Mouse (Mus musculus) cerebellum, adult 8-10 months (tissue): Measurements from ENCODE around the gene Gm21190.
"Not testable (repeated sequence)": the region's sequence is repeated elsewhere in the genome, so short reads cannot be mapped to it uniquely, and the experiment has no call there.

Experiments used
- DNase-seq: peaks from one replicate; pipeline ENCODE4 v3.0.0; 2022

The Gm21190 gene

GRCm38 (mm10) chr5:15529122-15529521, at the start of gene Gm21190:
TSS of gene Gm21190 (minus strand) at chr5:15529222.
- DNase-seq = not testable (repeated sequence)

DNA sequence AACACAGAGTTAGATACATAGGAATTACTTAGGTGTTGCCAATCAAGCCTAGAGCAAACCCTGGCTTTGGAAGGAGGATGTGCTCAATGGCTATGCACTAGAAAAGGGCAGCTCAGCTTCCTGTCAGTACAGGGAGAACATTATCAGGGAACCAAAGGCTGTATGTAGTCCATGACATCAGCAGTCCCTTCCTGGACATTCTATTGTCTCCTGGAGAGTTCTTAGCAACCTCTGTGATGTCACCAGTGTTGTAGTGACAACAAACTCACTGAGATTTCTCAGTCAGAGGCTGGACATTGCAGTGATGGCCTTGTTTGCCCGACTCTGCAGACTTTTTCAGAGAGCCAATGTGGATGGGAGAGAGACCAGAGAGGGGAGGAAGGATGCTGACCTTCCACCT, 48.0 kb upstream of the Gm21190 start, which contains the start of gene Gm21083:
Gene Gm21083 (plus strand): TSS at position 301 of the 400 bp plus-strand sequence.
- not testable (repeated sequence) for DNase-seq

DNA sequence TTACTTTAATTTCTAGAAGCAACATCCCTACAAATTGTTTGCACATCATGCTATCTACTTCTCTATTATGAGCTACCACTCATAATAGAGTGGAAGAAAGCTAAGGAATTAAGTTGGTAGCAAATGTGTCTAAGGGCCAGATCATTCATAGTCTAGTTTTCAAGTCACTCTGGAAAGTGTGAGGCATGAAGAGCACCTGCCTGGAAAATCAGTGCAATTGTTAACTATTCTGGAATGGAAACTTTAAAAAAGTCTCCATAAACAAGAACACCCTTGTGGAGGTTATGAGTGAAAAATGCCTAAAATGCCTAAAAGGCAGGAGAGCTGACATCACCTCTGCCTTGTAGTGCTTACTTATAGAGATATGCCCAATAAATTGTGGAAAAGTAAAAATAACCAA, 44.7 kb upstream of the Gm21190 start:
- DNase-seq = not testable (repeated sequence)

- not testable (repeated sequence) for DNase-seq
These were observed 32.6 kb upstream of the Gm21190 start for GRCm38 (mm10) chr5:15561425-15562264.

DNA sequence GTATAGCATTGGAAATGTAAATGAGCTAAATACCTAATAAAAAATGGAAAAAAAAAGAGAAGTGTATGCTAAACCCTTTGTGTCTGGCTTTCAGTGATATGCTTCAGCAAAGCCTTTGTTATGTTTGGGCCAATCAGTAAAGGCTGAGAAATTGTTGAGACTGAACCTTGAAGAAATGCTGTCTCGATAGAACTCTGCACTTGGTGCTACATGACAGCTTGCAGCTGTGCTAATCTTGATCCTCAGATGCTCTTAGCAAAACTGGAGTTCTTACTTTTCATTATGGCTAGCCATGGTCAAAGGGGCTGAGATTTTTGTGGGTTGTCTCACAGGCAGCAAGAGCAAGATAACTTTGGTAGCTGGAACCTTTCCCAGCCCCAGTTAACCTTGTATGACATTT, 29.6 kb upstream of the Gm21190 start:
- not testable (repeated sequence) for DNase-seq

- DNase-seq = not testable (repeated sequence)
These were observed 20.6 kb upstream of the Gm21190 start for GRCm38 (mm10) chr5:15549606-15550005.

- not testable (repeated sequence) for DNase-seq
These were observed 20.1 kb upstream of the Gm21190 start for GRCm38 (mm10) chr5:15549134-15549533.

DNA sequence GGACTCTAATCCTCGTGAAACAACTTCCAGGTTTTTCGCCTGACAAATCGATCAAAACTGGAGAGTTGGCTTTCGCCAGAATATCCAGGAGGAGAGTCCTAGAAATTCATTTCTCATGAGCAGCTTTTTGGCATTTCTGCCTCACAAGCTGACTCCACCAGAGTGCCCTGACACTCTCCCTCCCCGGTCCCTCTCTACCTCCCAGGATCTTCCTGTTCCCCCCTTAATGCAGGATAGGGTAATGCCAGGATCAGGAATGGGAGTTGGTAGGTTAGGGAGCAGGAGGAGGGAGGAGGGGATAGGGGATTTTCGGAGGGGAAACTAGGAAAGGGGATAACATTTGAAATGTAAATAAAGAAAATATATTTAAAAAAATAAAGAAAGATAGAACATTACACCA, 19.6 kb upstream of the Gm21190 start:
- DNase-seq = not testable (repeated sequence)

DNA sequence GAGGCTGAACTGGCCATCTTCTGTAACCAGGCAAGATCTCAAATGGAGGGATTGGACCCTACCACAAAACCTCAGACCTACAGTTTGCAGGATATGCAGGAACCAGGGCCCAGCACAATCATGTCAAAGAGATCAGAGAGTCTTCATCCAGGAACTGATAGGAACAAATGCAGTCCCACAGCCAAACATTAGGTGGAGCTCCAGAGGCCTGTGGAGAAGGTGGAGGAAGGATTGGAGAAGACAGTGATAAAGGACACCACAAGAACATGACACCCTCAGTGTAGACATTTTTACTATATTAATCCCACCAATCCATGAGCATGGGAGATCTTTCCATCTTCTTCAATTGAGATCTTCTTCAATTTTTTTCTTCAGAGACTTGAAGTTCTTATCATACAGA, 6.6 kb downstream of the Gm21190 start:
- not testable (repeated sequence) for DNase-seq

DNA sequence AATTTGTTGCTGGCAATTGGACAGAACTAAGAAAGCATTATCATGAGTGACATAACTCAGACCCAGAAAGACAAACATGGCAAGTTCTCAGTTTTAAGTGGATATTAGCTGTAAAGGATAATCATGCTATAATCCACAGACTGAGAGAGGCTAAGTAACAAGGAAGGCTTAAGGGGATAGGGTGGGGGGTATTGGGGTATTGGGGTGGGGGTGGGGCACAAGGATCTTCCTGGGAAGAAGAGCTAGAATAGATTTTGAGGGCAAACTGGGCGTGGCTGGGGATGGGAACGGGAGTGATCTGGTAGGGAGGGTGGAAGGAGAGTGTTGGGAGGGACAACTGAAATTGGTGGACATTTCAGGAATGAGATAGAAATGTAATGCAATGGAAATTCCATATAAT, 7.0 kb downstream of the Gm21190 start:
- DNase-seq = not testable (repeated sequence)

GRCm38 (mm10) chr5:15520418-15520817, 8.6 kb downstream of the Gm21190 start:
- not testable (repeated sequence) for DNase-seq

GRCm38 (mm10) chr5:15517150-15517549, 11.9 kb downstream of the Gm21190 start:
- DNase-seq = not testable (repeated sequence)

- not testable (repeated sequence) for DNase-seq
These were observed 16.8 kb downstream of the Gm21190 start for GRCm38 (mm10) chr5:15512236-15512635.

GRCm38 (mm10) chr5:15509911-15510310, 19.1 kb downstream of the Gm21190 start:
- not testable (repeated sequence) for DNase-seq

DNA sequence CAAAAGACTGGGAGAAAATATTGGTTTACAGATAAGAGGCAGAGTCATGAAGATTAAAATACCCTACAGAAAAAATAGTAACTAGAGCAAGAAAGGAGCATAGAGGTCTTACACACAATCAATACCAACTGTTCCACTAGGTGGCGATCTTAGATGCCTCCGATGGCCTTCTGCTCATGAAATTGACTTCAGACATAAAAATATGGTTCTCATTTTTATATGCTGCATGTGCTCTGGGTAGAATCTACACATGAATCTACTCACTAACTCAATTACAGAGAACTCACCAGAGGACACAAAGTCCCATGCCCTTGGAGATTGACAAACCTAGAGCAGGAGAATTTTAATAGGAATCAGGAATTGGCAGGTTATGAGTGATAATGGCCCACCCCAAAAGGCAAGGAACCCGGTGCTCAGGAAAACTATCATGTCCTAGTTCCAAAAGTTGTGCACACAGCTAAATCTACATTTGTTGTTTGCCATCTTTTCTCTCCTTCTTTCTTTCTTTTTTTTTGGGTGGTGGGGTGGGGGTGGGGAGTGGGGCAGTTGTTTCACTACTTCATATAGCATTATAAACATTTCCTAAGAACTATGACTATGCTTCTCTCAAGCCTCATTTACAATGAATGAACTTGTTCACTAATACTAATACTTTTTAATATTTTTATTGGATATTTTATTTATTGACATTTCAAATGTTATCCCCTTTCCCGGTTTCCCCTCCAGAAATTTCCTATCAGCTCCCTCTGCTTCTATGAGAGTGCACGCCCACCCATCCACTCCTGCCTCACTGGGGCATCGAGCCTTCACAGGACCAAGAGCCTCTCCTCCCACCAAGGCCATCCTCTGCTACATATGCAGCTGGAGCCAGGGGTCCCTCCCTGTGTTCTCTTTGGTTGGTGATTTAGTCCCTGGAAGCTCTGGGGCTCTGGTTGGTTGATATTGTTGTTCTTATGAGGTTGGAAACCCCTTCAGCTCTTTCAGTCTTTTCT, 20.3 kb downstream of the Gm21190 start:
- DNase-seq = not testable (repeated sequence)

- not testable (repeated sequence) for DNase-seq
These were observed 21.1 kb downstream of the Gm21190 start for GRCm38 (mm10) chr5:15507757-15508459.

GRCm38 (mm10) chr5:15507309-15507619, 21.8 kb downstream of the Gm21190 start:
- no peak for DNase-seq

DNA sequence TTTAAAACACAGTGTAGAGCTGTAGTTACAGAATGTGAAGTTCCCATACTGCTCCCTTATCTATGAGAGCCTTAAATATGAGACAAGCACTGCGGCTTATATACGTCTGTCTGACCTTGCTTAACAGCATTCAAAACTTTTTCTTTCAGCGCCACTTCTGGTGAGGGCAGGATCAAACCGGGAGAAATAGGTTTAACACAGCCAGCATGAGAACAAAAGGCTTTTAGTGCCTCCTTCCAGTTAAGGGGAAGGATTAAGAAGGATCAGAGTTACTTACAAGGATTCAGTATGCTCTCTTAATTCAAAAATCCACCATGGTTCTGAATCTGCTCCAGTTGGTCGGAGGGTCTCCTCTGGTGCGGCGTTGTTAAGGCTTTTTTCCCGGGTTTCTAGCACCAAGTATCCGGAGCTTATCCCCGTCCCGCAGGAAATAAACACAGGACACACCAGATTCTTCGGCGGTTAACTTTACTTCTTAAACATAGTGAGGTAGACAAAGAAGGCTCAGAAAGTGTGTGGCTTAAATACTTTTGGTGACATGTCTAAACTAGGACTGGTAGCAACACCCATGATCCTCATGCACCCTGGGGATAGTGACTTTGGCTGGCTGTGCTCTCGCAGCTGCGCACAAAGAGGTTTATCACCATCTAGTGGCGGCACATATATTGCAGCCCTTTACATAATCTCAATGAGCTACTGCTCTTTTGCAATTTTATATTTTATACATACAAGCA, 22.3 kb downstream of the Gm21190 start:
- no peak for DNase-seq

DNA sequence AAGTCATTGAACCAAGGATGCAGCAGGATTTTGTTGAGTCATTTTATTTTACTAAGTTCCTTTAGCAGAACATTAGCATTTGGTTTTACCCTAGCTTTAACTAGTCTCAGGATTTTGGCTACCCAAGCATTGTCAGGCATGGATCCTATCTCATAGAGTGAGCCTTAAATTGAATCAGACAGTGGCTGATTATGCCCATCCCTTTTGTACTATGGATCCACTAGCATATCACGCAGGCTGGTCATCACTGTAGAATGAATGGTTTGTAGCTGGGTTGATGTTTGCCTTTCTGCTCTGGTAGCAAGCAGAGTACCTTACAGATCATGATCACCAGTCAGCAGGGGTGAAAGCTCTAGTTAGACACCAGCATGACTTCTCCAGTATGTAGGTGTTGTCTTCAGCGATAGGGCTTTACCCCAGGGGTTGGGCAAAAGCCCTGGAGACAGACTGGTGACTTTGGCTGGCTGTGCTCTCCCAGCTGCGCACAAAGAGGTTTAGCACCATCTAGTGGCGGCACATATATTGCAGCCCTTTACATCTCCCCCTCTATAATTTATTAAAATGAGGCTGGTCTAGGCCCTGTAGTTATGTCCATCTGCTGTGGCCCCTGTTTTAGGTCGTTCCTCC, 30.1 kb downstream of the Gm21190 start:
- not testable (repeated sequence) for DNase-seq

- not testable (repeated sequence) for DNase-seq
These were observed 30.7 kb downstream of the Gm21190 start for GRCm38 (mm10) chr5:15498350-15498749.

DNA sequence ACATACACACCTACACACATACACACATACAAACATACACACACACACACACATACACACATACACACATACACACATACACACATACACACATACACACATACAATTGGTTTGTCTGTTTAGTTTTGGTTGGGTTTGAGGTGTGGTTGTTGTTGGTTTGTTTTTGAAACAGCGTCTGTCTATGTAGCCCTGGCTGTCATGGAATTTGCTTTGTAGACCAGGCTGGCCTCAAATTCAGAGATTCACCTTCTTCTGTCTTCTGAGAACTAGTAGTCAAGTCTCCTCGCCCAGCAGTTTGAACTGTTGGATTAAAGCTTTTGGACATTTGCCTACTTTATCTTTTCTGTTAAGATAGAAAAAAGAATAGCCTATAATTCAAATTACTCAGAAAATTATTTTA, 38.1 kb downstream of the Gm21190 start:
- DNase-seq = not testable (repeated sequence)
